Mouse (Mus musculus) midbrain, embryonic 10.5 days (tissue): ENCODE measurements around the gene H2-Q2. TPM values are rescaled to one million over a fixed set of nuclear protein-coding genes. Genes with fewer than 3 reads are reported as not detected.
"Not testable (repeated sequence)": the region's sequence is repeated elsewhere in the genome, so short reads cannot be mapped to it uniquely, and the experiment has no call there.

ENCODE experiments used
- DNase-seq: peaks from one replicate; pipeline ENCODE4 v3.0.0-alpha.2; 2017; ENCODE audit warnings: low spot score
- H3K27ac ChIP-seq: fragments of 300-500 bp; sonication (generic); replicated peaks from 2 replicates; pipeline ENCODE4 v1.5.1; 2016; ENCODE audit warnings: mild to moderate bottlenecking
- H3K27me3 ChIP-seq: fragments of 300-500 bp; sonication (generic); 2 replicates; pipeline ENCODE4 v1.6.1; 2016; ENCODE audit warnings: low read depth, mild to moderate bottlenecking; ENCODE audit not compliant: poor library complexity, severe bottlenecking
- H3K36me3 ChIP-seq: fragments of 300-500 bp; sonication (generic); 2 replicates; pipeline ENCODE4 v1.6.1; 2016; ENCODE audit warnings: mild to moderate bottlenecking, moderate library complexity
- H3K4me1 ChIP-seq: fragments of 300-500 bp; sonication (generic); 2 replicates; pipeline ENCODE4 v1.6.1; 2016
- H3K4me3 ChIP-seq: fragments of 300-500 bp; sonication (generic); 2 replicates; pipeline ENCODE4 v1.5.1; 2016; ENCODE audit warnings: mild to moderate bottlenecking, moderate library complexity
- H3K9me3 ChIP-seq: fragments of 300-500 bp; sonication (generic); replicated peaks from 2 replicates; pipeline ENCODE4 v1.6.1; 2016; ENCODE audit warnings: mild to moderate bottlenecking
- WGBS: fragments of 180-500 bp; shearing (Covaris S2); methylation state at CpG from one replicate; pipeline ENCODE4 v1.1.7; 2016; 5-methylcytosine and 5-hydroxymethylcytosine counted together
- polyA plus RNA-seq: library from polyadenylated mRNA; unstranded; fragments of >200 nt; fragmentation: Nextera tagmentation; extraction: Ambion mirVana; gene quantifications from 2 replicates; pipeline ENCODE4 v1.2.1, GENCODE M21; 2016

Gene H2-Q2
- polyA plus RNA-seq, 1 experiment from 2014 or later = 0.38 TPM

DNA sequence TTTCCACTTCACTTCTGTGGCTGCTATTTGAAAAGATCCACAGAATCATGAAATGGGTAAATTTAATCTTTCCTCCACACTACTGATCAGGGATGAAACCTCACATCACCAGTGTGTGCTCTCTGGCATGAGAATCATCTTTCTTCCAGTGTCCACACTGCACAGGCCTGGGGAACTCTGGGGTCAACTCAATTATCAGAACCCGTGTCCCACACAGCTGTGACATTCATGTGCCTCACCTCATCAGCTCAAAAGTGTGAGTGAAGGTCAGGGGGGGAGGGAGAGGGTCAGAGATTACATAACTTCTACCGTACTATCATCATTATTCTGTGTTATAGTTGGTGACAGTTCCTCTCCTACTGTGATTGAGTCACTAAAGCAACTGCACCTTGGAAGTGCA lies 50.6 kb downstream of the H2-Q2 start:
- H3K4me3 ChIP-seq, H3K4me1 ChIP-seq, H3K9me3 ChIP-seq, DNase-seq, H3K27ac ChIP-seq, H3K36me3 ChIP-seq: not testable (repeated sequence)
- H3K27me3 ChIP-seq = peaks cover 33% of the 10 kb centered on the region
- 75% methylated on average over 2 of the region's 2 CpGs for WGBS

DNA sequence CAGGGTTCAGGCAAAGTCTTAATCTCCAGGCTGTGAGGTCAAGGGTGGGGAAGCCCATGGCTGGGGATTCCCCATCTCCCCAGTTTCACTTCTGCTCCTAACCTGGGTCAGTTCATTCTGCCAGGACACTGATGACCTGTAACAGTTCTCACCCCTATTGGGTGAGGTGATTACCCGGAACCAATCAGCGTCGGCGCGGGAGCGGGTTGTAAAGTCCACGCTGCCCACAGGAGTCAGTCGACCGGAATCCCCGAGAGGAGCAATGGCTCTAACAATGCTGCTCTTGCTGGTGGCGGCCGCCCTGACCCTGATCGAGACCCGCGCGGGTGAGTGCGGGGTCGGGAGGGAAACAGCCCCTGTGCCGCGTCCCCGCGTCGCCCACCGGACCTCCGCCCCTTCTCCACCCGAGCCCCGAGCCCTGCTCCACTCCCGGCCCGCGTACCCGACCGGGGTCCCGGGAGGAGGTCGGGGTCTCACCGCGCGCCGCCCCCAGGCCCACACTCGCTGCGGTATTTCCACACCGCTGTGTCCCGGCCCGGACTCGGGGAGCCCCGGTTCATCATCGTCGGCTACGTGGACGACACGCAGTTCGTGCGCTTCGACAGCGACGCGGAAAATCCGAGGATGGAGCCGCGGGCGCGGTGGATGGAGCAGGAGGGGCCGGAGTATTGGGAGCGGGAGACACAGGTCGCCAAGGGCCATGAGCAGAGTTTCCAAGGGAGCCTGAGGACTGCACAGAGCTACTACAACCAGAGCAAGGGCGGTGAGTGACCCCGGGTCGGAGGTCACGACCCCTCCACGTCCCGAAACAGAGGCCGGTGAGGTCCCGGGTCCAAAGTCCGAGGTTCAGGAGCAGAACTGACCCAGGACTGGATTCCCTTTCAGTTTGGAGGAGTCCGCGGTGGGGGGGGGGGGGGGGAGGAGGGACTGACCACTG lies 52.1 kb downstream of the H2-Q2 start:
- not testable (repeated sequence) for H3K4me1 ChIP-seq, H3K9me3 ChIP-seq, H3K27ac ChIP-seq, H3K36me3 ChIP-seq
- 2% methylated on average over 56 of the region's 75 CpGs for WGBS
- peak; percentile 20 for DNase-seq
- Histone ChIP-seq H3K27me3 (peaks cover 33% of the 10 kb centered on the region), H3K4me3 (peak overlapping the region; percentile 47)

Other genes with a start within 250 kb of the H2-Q2 start
- gene Ly6g5c, start 234.0 kb upstream of the H2-Q2 start, polyA plus RNA-seq = not detected in 2 replicates
- gene Ly6g5b, start 226.8 kb upstream of the H2-Q2 start, polyA plus RNA-seq = 0.99 and 1.1 TPM in 2 replicates
- 33.4 and 34.5 TPM in 2 replicates for gene Gpank1, start 220.8 kb upstream of the H2-Q2 start, polyA plus RNA-seq
- 299 and 306 TPM in 2 replicates for gene Csnk2b, start 220.2 kb upstream of the H2-Q2 start, polyA plus RNA-seq
- 9.5 and 9.6 TPM in 2 replicates for gene D17H6S53E, start 215.9 kb upstream of the H2-Q2 start, polyA plus RNA-seq
- 0.53 and 0.66 TPM in 2 replicates for gene Apom, start 210.2 kb upstream of the H2-Q2 start, polyA plus RNA-seq
- 56.6 and 67.4 TPM in 2 replicates for gene Bag6, start 207.1 kb upstream of the H2-Q2 start, polyA plus RNA-seq
- 173 and 198 TPM in 2 replicates for gene Prrc2a, start 177.3 kb upstream of the H2-Q2 start, polyA plus RNA-seq
- 4.0 and 5.8 TPM in 2 replicates for gene Aif1, start 166.2 kb upstream of the H2-Q2 start, polyA plus RNA-seq
- 5.0 and 8.3 TPM in 2 replicates for gene Lst1, start 153.8 kb upstream of the H2-Q2 start, polyA plus RNA-seq
- gene Ltb, start 147.8 kb upstream of the H2-Q2 start, polyA plus RNA-seq = 0.10 TPM in 1 of 2 replicates, not detected in the other
- gene Tnf, start 140.2 kb upstream of the H2-Q2 start, polyA plus RNA-seq = 0.07 TPM in 1 of 2 replicates, not detected in the other
- gene Lta, start 136.9 kb upstream of the H2-Q2 start, polyA plus RNA-seq = not detected in 2 replicates
- gene Gm16181, start 121.4 kb upstream of the H2-Q2 start, polyA plus RNA-seq = 0.25 and 0.37 TPM in 2 replicates
- 9.7 and 11.8 TPM in 2 replicates for gene Atp6v1g2, start 108.6 kb upstream of the H2-Q2 start, polyA plus RNA-seq
- 9.9 and 11.7 TPM in 2 replicates for gene Nfkbil1, start 106.5 kb upstream of the H2-Q2 start, polyA plus RNA-seq
- 682 and 724 TPM in 2 replicates for gene Ddx39b, start 100.5 kb upstream of the H2-Q2 start, polyA plus RNA-seq
- 55.3 and 61.1 TPM in 2 replicates for gene H2-D1, start 79.5 kb upstream of the H2-Q2 start, polyA plus RNA-seq
- gene H2-Q1, start 21.8 kb upstream of the H2-Q2 start, polyA plus RNA-seq = not detected in 2 replicates
- gene H2-Q4, start 37.4 kb downstream of the H2-Q2 start, polyA plus RNA-seq = 2.9 and 3.1 TPM in 2 replicates
- gene H2-Q6, start 82.6 kb downstream of the H2-Q2 start, polyA plus RNA-seq = 1.5 and 1.9 TPM in 2 replicates
- gene H2-Q7, start 96.9 kb downstream of the H2-Q2 start, polyA plus RNA-seq = 16.0 and 17.5 TPM in 2 replicates
- gene H2-Q10, start 127.8 kb downstream of the H2-Q2 start, polyA plus RNA-seq = 0.22 and 0.27 TPM in 2 replicates
- gene Pou5f1, start 163.8 kb downstream of the H2-Q2 start, polyA plus RNA-seq = 0.10 TPM in 1 of 2 replicates, not detected in the other
- 56.7 and 58.8 TPM in 2 replicates for gene Tcf19, start 174.6 kb downstream of the H2-Q2 start, polyA plus RNA-seq
- gene Cchcr1, start 174.9 kb downstream of the H2-Q2 start, polyA plus RNA-seq = 23.4 and 23.6 TPM in 2 replicates
- gene Psors1c2, start 191.0 kb downstream of the H2-Q2 start, polyA plus RNA-seq = 1.4 and 2.0 TPM in 2 replicates
- gene Cdsn, start 209.9 kb downstream of the H2-Q2 start, polyA plus RNA-seq = 0.07 and 0.10 TPM in 2 replicates
- gene 2300002M23Rik, start 225.2 kb downstream of the H2-Q2 start, polyA plus RNA-seq = not detected in 2 replicates